Mouse (Mus musculus) activated CD4-positive, CD25-positive, alpha-beta regulatory T cell (primary cell): ENCODE data around the gene Prh1. TPM values are rescaled to one million over a fixed set of nuclear protein-coding genes. Genes with fewer than 3 reads are reported as not detected.

ENCODE experiments used
- polyA plus RNA-seq, 2 experiments: library from polyadenylated mRNA; unstranded; fragments of 100-300 nt; shearing (Covaris generic); gene quantifications; one replicate each; pipeline ENCODE4 v1.2.1; 2017

Prh1 gene
- polyA plus RNA-seq = not detected

DNA sequence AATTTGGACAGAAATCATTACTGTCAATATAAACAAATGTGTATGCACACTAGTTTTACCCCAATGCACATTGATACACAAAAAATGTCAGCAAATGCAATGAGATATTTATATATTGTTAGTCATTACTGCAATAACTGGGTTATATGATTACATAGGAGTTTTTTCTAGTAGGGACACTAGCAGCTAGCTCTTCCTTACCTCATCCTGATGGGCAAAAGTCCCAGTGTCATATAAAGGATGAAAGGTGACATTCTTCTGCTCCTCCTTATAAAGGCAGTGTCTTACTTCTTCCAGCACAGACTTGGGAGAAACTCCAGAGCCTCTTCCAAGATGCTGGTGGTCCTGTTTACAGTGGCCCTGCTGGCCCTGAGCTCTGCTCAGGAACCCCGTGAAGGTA lies at the start of gene Prh1:
Prh1 (plus strand) TSS at position 301 of the 400 bp plus-strand sequence.

DNA sequence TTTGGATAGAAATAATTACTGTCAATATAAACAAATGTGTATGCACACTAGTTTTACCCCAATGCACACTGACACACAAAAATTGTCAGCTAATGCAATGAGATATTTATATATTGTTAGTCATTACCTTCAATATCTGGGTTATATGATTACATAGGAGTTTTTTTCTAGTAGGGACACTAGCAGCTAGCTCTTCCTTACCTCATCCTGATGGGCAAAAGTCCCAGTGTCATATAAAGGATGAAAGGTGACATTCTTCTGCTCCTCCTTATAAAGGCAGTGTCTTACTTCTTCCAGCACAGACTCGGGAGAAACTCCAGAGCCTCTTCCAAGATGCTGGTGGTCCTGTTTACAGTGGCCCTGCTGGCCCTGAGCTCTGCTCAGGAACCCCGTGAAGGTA lies 26.0 kb downstream of the Prh1 start, which contains the start of gene Prp2:
Prp2 (plus strand) TSS at position 301 of the 400 bp plus-strand sequence.

Other genes starting within 250 kb of the Prh1 start
- under 1 TPM in 1 of 2 experiments, not detected in 1; 0.42 TPM for gene Gm8882, start 205.7 kb upstream of the Prh1 start, polyA plus RNA-seq
- not detected for gene Prp2, start 26.1 kb downstream of the Prh1 start, polyA plus RNA-seq
- not detected for gene A630073D07Rik, start 81.7 kb downstream of the Prh1 start, polyA plus RNA-seq
- gene Tas2r120, start 87.1 kb downstream of the Prh1 start, polyA plus RNA-seq = not detected
- gene Tas2r121, start 131.2 kb downstream of the Prh1 start, polyA plus RNA-seq = not detected
- gene Tas2r122, start 142.1 kb downstream of the Prh1 start, polyA plus RNA-seq = not detected
- not detected for gene Tas2r115, start 168.2 kb downstream of the Prh1 start, polyA plus RNA-seq
- not detected for gene Tas2r124, start 184.9 kb downstream of the Prh1 start, polyA plus RNA-seq
- gene Tas2r102, start 192.3 kb downstream of the Prh1 start, polyA plus RNA-seq = not detected
- not detected for gene Tas2r136, start 208.4 kb downstream of the Prh1 start, polyA plus RNA-seq
- not detected for gene Tas2r117, start 233.0 kb downstream of the Prh1 start, polyA plus RNA-seq